Mouse (Mus musculus) heart, embryonic 12.5 days (tissue): ENCODE results near the gene Zfp428. TPM values are rescaled to one million over a fixed set of nuclear protein-coding genes. Genes with fewer than 3 reads are reported as not detected.
"Not testable (repeated sequence)": the region's sequence is repeated elsewhere in the genome, so short reads cannot be mapped to it uniquely, and the experiment has no call there.

Experiments used
- ATAC-seq: fragments of 200-750 bp; cut with Nextera tagmentation; 2 replicates; pipeline ENCODE4 v1.8.0; 2017; ENCODE audit warnings: moderate TSS enrichment, moderate library complexity; ENCODE audit not compliant: insufficient number of reproducible peaks, low FRiP score
- H3K27ac ChIP-seq: fragments of 300-500 bp; sonication (generic); 2 replicates; pipeline ENCODE4 v1.5.1; 2016; ENCODE audit warnings: mild to moderate bottlenecking, moderate library complexity; ENCODE audit not compliant: poor library complexity, severe bottlenecking
- H3K27me3 ChIP-seq: fragments of 300-500 bp; sonication (generic); replicated peaks from 2 replicates; pipeline ENCODE4 v1.6.1; 2016; ENCODE audit warnings: mild to moderate bottlenecking, moderate library complexity
- H3K36me3 ChIP-seq: fragments of 300-500 bp; sonication (generic); 2 replicates; pipeline ENCODE4 v1.6.1; 2016; ENCODE audit warnings: mild to moderate bottlenecking, moderate library complexity
- H3K4me1 ChIP-seq: fragments of 300-500 bp; sonication (generic); replicated peaks from 2 replicates; pipeline ENCODE4 v1.6.1; 2016; ENCODE audit warnings: mild to moderate bottlenecking
- H3K4me2 ChIP-seq: fragments of 300-500 bp; sonication (generic); 2 replicates; pipeline ENCODE4 v1.6.1; 2016; ENCODE audit warnings: mild to moderate bottlenecking, moderate library complexity
- H3K4me3 ChIP-seq: fragments of 300-500 bp; sonication (generic); 2 replicates; pipeline ENCODE4 v1.5.1; 2016; ENCODE audit warnings: mild to moderate bottlenecking
- H3K9ac ChIP-seq: fragments of 300-500 bp; sonication (generic); 2 replicates; pipeline ENCODE4 v1.6.1; 2016; ENCODE audit warnings: mild to moderate bottlenecking, moderate library complexity
- H3K9me3 ChIP-seq: fragments of 300-500 bp; sonication (generic); replicated peaks from 2 replicates; pipeline ENCODE4 v1.6.1; 2016; ENCODE audit warnings: mild to moderate bottlenecking, moderate library complexity
- WGBS: fragments of 180-500 bp; shearing (Covaris S2); methylation state at CpG from one replicate; pipeline ENCODE4 v1.1.7; 2016; 5-methylcytosine and 5-hydroxymethylcytosine counted together
- polyA plus RNA-seq: library from polyadenylated mRNA; unstranded; fragments of >200 nt; fragmentation: Nextera tagmentation; extraction: Ambion mirVana; gene quantifications from 2 replicates; pipeline ENCODE4 v1.2.1, GENCODE M21; 2016

The Zfp428 gene
- polyA plus RNA-seq, 1 experiment from 2014 or later, result 31.9 TPM

DNA sequence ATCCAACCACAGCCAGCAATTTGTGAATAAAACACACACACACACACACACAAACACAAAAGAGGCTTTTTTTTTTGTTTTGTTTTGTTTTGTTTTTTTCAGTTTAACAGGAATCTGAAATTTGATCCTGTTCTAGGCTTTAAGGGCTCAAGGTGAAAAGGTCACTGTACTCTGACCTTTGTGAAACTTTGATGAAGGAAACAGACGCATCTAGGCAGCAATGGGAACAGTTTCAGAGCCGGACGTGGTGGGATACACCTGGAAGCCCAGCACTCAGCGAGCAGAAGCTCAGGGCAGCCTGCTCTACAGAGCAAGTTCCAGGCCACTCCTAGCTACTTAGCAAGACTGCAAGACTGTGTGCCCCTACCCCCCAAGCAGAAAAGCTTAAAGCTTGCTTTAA lies 1.9 kb upstream of the Zfp428 start:
- H3K4me3 ChIP-seq, result no peak overlapping the region
- ATAC-seq, result no peak
- H3K9me3 ChIP-seq, result peaks cover 8% of the 10 kb centered on the region
- 21% methylated on average over 4 of the region's 4 CpGs for WGBS
- H3K4me1 ChIP-seq, result peaks cover 32% of the 10 kb centered on the region
- no peak overlapping the region for H3K9ac ChIP-seq
- H3K27me3 ChIP-seq, result peaks cover 38% of the 10 kb centered on the region
- H3K27ac ChIP-seq, result no peak overlapping the region
- H3K36me3 ChIP-seq, result no peaks in the 10 kb centered on the region
- no peak overlapping the region for H3K4me2 ChIP-seq

DNA sequence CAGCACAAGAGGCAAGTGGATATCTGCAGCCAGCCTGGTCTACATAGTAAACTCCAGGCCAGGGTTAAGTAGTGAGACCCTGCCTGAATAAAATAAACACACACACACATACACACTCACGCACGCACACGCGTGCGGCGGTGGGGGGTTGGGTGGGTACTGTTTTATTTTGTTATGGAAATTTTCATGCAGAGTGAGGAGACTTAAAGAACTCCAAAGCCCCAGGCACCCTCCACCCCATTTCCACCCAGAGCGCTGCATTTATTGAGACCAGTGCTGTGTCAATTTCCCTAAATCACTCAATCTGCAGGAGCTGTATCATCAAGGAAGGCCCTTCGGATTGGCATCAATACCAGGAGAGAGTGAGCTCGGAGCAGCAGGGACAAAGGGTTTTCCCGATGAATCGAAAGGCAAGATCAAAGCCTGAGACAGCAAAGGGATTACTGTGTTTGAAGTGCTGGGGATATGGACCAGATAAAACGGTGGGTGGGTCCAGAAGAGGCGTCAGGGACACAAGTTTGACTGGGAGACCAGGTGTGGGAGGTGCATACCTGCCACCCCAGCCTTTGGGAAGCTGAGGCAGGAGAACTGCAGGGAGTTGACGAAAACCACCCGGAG lies 1.2 kb upstream of the Zfp428 start:
- peak overlapping the region; percentile 77 for H3K4me2 ChIP-seq
- ATAC-seq, result no peak
- peaks cover 25% of the 10 kb centered on the region for H3K4me1 ChIP-seq
- no peak overlapping the region for H3K9ac ChIP-seq
- 27% methylated on average over 15 of the region's 15 CpGs for WGBS
- H3K27ac ChIP-seq, result no peak overlapping the region
- H3K4me3 ChIP-seq, result no peak overlapping the region
- H3K9me3 ChIP-seq, result peaks cover 7% of the 10 kb centered on the region
- H3K36me3 ChIP-seq, result no peaks in the 10 kb centered on the region
- H3K27me3 ChIP-seq, result peaks cover 31% of the 10 kb centered on the region

GRCm38 (mm10) chr7:24506065-24506459 lies 744 bp upstream of the Zfp428 start:
- peaks cover 26% of the 10 kb centered on the region for H3K27me3 ChIP-seq
- 10% methylated on average over 3 of the region's 3 CpGs for WGBS
- peaks cover 1% of the 10 kb centered on the region; the same call in 1 of the 2 replicates for H3K9me3 ChIP-seq
- peak overlapping the region; percentile 77 for H3K4me2 ChIP-seq
- peaks cover 3% of the 10 kb centered on the region; the same call in 1 of the 2 replicates for H3K36me3 ChIP-seq
- H3K9ac ChIP-seq, result no peak overlapping the region
- H3K4me3 ChIP-seq, result peak overlapping the region; percentile 71
- H3K4me1 ChIP-seq, result peaks cover 25% of the 10 kb centered on the region
- no peak for ATAC-seq
- H3K27ac ChIP-seq, result peak overlapping the region; percentile 96; the same call in 1 of the 2 replicates

- H3K36me3 ChIP-seq, result peaks cover 7% of the 10 kb centered on the region
- peak overlapping the region; percentile 96 for H3K27ac ChIP-seq
Observed at GRCm38 (mm10) chr7:24506476-24506837, 349 bp upstream of the Zfp428 start.

GRCm38 (mm10) chr7:24507726-24508114 lies 914 bp downstream of the Zfp428 start:
- H3K36me3 ChIP-seq, result peaks cover 14% of the 10 kb centered on the region
- H3K9me3 ChIP-seq, result no peaks in the 10 kb centered on the region
- 0 out of 2 replicates have a peak, but pooled peaks have one; percentile 4 for ATAC-seq
- H3K4me3 ChIP-seq, result peak overlapping the region; percentile 71
- peak overlapping the region; percentile 77 for H3K4me2 ChIP-seq
- 2% methylated on average over 20 of the region's 20 CpGs for WGBS
- peak overlapping the region; percentile 96 for H3K27ac ChIP-seq
- H3K27me3 ChIP-seq, result peaks cover 11% of the 10 kb centered on the region
- H3K9ac ChIP-seq, result peak overlapping the region; percentile 81
- H3K4me1 ChIP-seq, result peaks cover 25% of the 10 kb centered on the region

More at GRCm38 (mm10) chr7:24506476-24506837, 349 bp upstream of the Zfp428 start:
- peak overlapping the region; percentile 71 for H3K4me3 ChIP-seq
- ATAC-seq, result no peak
- peaks cover 25% of the 10 kb centered on the region for H3K4me1 ChIP-seq
- H3K9me3 ChIP-seq, result no peaks in the 10 kb centered on the region
- H3K4me2 ChIP-seq, result peak overlapping the region; percentile 77
- H3K27me3 ChIP-seq, result peaks cover 22% of the 10 kb centered on the region
- peak overlapping the region; percentile 81 for H3K9ac ChIP-seq
- 0% methylated on average over 12 of the region's 12 CpGs for WGBS

GRCm38 (mm10) chr7:24512355-24512754 lies 5.5 kb downstream of the Zfp428 start, which contains the start of gene AC161166.1:
Gene AC161166.1 (minus strand): TSS chr7:24512455.
- no peak for ATAC-seq
- H3K27ac ChIP-seq, result no peak within 1 kb of the TSS
- H3K27me3 ChIP-seq, result no peaks in the 10 kb centered on the region
- no peak within 1 kb of the TSS for H3K4me3 ChIP-seq
- H3K9me3 ChIP-seq, result no peaks in the 10 kb centered on the region
- 0 out of 2 replicates have a peak, but pooled peaks cover 4% of the 10 kb centered on the region for H3K4me1 ChIP-seq
- 83% methylated on average over 7 of the region's 7 CpGs for WGBS
- no peak within 1 kb of the TSS for H3K9ac ChIP-seq
- peaks cover 22% of the 10 kb centered on the region for H3K36me3 ChIP-seq
- H3K4me2 ChIP-seq, result no peak within 1 kb of the TSS

DNA sequence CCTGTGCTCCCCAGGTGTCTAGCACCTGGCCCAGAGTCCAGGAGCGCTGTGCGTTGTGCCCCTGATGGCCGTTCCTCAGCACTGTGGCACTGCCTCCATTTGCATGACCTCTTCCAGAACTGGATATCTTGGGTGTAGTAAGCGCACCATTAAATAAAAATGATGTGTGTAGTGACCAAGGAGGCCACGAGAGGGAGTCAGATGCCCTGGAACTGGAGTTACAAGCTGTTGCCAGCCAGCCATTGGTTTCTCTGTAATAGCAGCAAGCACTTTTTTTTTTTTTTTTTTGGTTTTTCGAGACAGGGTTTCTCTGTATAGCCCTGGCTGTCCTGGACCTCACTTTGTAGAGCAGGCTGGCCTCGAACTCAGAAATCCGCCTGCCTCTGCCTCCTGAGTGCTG lies 9.5 kb downstream of the Zfp428 start:
- peaks cover 16% of the 10 kb centered on the region for H3K36me3 ChIP-seq
- not testable (repeated sequence) for H3K4me3 ChIP-seq

DNA sequence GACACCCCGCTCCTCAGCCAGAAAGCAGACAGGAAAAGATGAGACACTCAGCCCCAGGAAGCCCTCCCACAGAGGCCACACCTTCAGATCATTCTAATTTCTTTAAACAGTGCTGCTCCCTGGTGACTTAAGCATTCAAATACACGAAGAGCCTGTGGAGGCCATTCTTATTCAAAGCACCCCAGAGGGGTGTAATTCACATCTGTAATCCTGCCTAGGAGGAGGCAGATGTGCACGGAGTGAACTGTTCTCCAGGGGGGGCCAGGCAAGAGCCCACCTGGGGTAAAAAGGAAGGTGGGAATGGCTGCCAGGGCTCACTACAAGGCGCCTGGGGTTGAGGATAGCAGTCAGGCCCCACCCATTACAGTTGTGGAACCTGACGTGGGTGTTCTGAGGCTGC lies 10.3 kb downstream of the Zfp428 start:
- Histone ChIP-seq H3K4me3 (no peak overlapping the region), H3K4me2 (no peak overlapping the region), H3K9ac (no peak overlapping the region), H3K36me3 (peaks cover 12% of the 10 kb centered on the region), H3K9me3 (no peaks in the 10 kb centered on the region), H3K4me1 (no peaks in the 10 kb centered on the region), H3K27me3 (no peaks in the 10 kb centered on the region), H3K27ac (no peak overlapping the region)
- no peak for ATAC-seq
- WGBS, result 49% methylated on average over 5 of the region's 5 CpGs

More for the DNA sequence above, 9.5 kb downstream of the Zfp428 start:
- H3K9ac ChIP-seq, ATAC-seq, H3K27me3 ChIP-seq, H3K9me3 ChIP-seq, H3K4me2 ChIP-seq, H3K4me1 ChIP-seq, H3K27ac ChIP-seq: not testable (repeated sequence)
- 64% methylated on average over 8 of the region's 8 CpGs for WGBS

GRCm38 (mm10) chr7:24517654-24518053 lies 10.8 kb downstream of the Zfp428 start:
- WGBS, result 58% methylated on average over 6 of the region's 6 CpGs
- Histone ChIP-seq H3K4me2 (no peak overlapping the region), H3K27me3 (no peaks in the 10 kb centered on the region), H3K27ac (no peak overlapping the region), H3K9me3 (no peaks in the 10 kb centered on the region), H3K4me3 (no peak overlapping the region), H3K4me1 (no peaks in the 10 kb centered on the region), H3K36me3 (peaks cover 9% of the 10 kb centered on the region), H3K9ac (no peak overlapping the region)
- ATAC-seq, result no peak

- ATAC-seq, result no peak
- peaks cover 4% of the 10 kb centered on the region for H3K36me3 ChIP-seq
- H3K4me3 ChIP-seq, result no peak overlapping the region
- no peaks in the 10 kb centered on the region for H3K9me3 ChIP-seq
- WGBS, result 46% methylated on average over 3 of the region's 3 CpGs
- no peak overlapping the region for H3K27ac ChIP-seq
- H3K9ac ChIP-seq, result no peak overlapping the region
- no peak overlapping the region for H3K4me2 ChIP-seq
- no peaks in the 10 kb centered on the region for H3K27me3 ChIP-seq
- H3K4me1 ChIP-seq, result no peaks in the 10 kb centered on the region
Observed at GRCm38 (mm10) chr7:24519130-24519529, 12.3 kb downstream of the Zfp428 start.

- H3K9me3 ChIP-seq, H3K4me2 ChIP-seq, H3K9ac ChIP-seq, ATAC-seq, H3K27me3 ChIP-seq, H3K4me3 ChIP-seq, H3K27ac ChIP-seq, H3K4me1 ChIP-seq, H3K36me3 ChIP-seq: not testable (repeated sequence)
- 83% methylated on average over 10 of the region's 10 CpGs for WGBS
Observed at GRCm38 (mm10) chr7:24520054-24520453, 13.2 kb downstream of the Zfp428 start.

- 60% methylated on average over 5 of the region's 5 CpGs for WGBS
- Histone ChIP-seq H3K4me3 (no peak overlapping the region), H3K27me3 (no peaks in the 10 kb centered on the region), H3K36me3 (no peaks in the 10 kb centered on the region), H3K27ac (no peak overlapping the region), H3K9ac (no peak overlapping the region), H3K9me3 (no peaks in the 10 kb centered on the region), H3K4me2 (no peak overlapping the region), H3K4me1 (no peaks in the 10 kb centered on the region)
- ATAC-seq, result no peak
Observed at GRCm38 (mm10) chr7:24522805-24523204, 16.0 kb downstream of the Zfp428 start.
